Mouse (Mus musculus) heart, postnatal 0 days (tissue): ENCODE data around the gene Mta1.

ENCODE experiments used
- CTCF ChIP-seq: IDR thresholded peaks from 2 replicates; pipeline ENCODE4 v1.5.1; 2016; ENCODE audit warnings: antibody characterized with exemption, control low read depth, low read depth
- EP300 ChIP-seq: IDR thresholded peaks from 2 replicates; pipeline ENCODE4 v1.6.1; 2016; ENCODE audit warnings: antibody characterized with exemption, low read depth

DNA sequence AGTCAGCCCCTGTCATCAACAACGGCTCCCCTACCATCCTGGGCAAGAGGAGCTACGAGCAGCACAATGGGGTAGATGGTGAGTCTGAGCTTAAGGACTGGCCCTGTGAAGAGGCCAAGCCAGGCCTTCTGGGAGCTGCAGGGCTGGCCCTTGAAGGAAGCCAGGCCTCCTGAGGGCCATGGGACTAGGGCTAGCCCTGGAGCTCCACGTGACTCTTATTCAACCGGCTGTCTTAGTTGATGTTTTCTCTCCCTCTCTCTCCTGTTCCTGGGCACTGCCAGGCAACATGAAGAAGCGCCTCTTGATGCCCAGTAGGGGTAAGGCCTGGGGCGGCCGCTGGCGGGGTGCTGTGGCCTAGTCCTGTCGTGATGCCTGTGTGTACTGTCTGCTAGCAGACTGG lies 35.2 kb downstream of the Mta1 start:
- TF ChIP-seq CTCF = no peak
- TF ChIP-seq EP300 = no peak
